Mouse (Mus musculus): ENCODE data around the gene Fam186b. TPM values are rescaled to one million over a fixed set of nuclear protein-coding genes. Genes with fewer than 3 reads are reported as not detected.
A peak's percentile ranks its signal among the peaks of the same experiment; 100 is the strongest.

Fam186b gene
- total and polyA plus RNA-seq, 3 experiments: 0.11 TPM; not detected in 2

DNA sequence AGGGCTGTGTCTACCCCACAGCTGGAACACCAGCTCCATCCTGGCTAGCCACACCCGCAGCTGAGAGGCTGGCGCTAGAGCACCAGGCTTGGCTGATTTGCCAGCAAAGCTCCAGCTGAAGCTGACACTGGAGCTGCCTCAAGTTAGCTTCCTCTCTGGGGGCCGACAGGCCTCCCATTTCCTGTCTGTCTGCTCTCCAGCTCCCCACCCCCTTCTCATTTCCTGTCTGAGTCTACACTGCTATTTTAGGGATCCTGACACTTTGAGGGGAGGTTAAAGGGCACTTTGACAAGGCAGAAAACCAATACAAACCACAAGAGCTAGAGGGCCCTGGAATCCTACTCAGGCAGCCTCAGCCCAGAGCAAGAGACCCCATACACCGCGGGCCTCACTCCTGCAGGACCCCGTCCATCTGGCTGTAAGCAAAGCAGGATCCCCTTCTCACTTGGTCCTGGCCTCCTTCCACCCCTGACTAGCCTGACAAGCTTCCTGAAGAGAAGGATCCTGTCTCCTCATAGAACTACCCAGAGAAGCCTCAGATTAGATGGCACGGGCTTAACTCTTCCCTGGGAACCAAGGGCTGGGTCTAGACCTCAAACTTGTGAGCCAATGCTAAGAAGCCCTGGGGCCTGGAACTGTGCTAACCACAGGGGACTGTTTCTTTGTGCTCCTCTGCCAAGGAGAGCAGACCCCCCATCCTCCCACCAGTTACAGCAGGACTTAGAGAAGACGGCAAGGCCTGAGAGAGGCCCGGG, 37.4 kb upstream of the Fam186b start:
- H3K27me3 ChIP-seq (ENCODE audit: control insufficient read depth in 1 of 2, insufficient read depth in 2 of 2, low read length in 2 of 2): no peaks in the 10 kb centered on the region; a peak in 1 of 4 replicates
- H3K79me2 ChIP-seq (ENCODE audit: control insufficient read depth, insufficient read depth, low read length, poor library complexity): no peaks in the 10 kb centered on the region
- H3K9me3 ChIP-seq (replicated peaks; ENCODE audit: insufficient read depth, low read length): no peaks in the 10 kb centered on the region
- peak; percentile 93 for DNase-seq (ENCODE audit: low read depth, low spot score)
- peak overlapping the region; percentile 14 for H3K9ac ChIP-seq (ENCODE audit: control insufficient read depth, low read depth, low read length, poor library complexity, severe bottlenecking)
- H3K36me3 ChIP-seq (ENCODE audit: control insufficient read depth in 1 of 2, insufficient read depth in 2 of 2, low read length in 2 of 2): peaks cover 0 to 25% of the 10 kb centered on the region in 2 experiments; a peak in 2 of 4 replicates
- H3K4me3 ChIP-seq (ENCODE audit: control insufficient read depth in 1 of 2, insufficient read depth in 1 of 2, low read depth in 2 of 2, low read length in 2 of 2): no peak overlapping the region; a peak in 1 of 4 replicates
- peaks cover 9 to 35% of the 10 kb centered on the region in 2 experiments for H3K4me1 ChIP-seq (ENCODE audit: control insufficient read depth in 1 of 2, insufficient read depth in 2 of 2, low read length in 2 of 2)
- H3K27ac ChIP-seq (ENCODE audit: control insufficient read depth, low read depth, low read length): peak overlapping the region; percentile 24
- peak; percentile 43 for TF ChIP-seq RCOR1 (IDR thresholded peaks at IDR 0.05; ENCODE audit: low read depth, low read length)
- peak; percentile 66 for TF ChIP-seq MXI1 (IDR thresholded peaks at IDR 0.05; ENCODE audit: low read depth, low read length)
- peak; percentile 88; the same call in 1 of the 2 replicates for TF ChIP-seq MAZ (IDR thresholded peaks at IDR 0.05; ENCODE audit: low read depth, low read length)
- no peak for TF ChIP-seq USF2 (IDR thresholded peaks at IDR 0.05; ENCODE audit: borderline replicate concordance in 1 of 2, insufficient read depth in 1 of 2, low read depth in 1 of 2, low read length in 2 of 2)
- peak; percentile 63 to 76; a peak in 3 of 4 replicates for TF ChIP-seq EP300 (IDR thresholded peaks at IDR 0.05; ENCODE audit: low read depth in 1 of 2, low read length in 2 of 2)
- TF ChIP-seq MAFK (IDR thresholded peaks at IDR 0.05; ENCODE audit: borderline replicate concordance, low read depth, low read length): peak; percentile 69
- TF ChIP-seq USF1 (IDR thresholded peaks at IDR 0.05; ENCODE audit: low read depth, low read length): no peak
- TF ChIP-seq ZC3H11A (IDR thresholded peaks at IDR 0.05; ENCODE audit: low read depth, low read length): no peak
- TF ChIP-seq ZKSCAN1 (IDR thresholded peaks at IDR 0.05; ENCODE audit: low read depth, low read length): no peak
- TF ChIP-seq BHLHE40 (IDR thresholded peaks at IDR 0.05; ENCODE audit: borderline replicate concordance, low read depth, low read length): peak; percentile 48; the same call in 1 of the 2 replicates
- TF ChIP-seq SMC3 (IDR thresholded peaks at IDR 0.05; ENCODE audit: low read depth, low read length): no peak
- TF ChIP-seq MAX (IDR thresholded peaks at IDR 0.05; ENCODE audit: low read length): peak; percentile 31; the same call in 1 of the 2 replicates
- TF ChIP-seq GABPA (IDR thresholded peaks at IDR 0.05; ENCODE audit: low read depth, low read length): no peak
- peak; percentile 80 for TF ChIP-seq ELF1 (IDR thresholded peaks at IDR 0.05; ENCODE audit: low read depth, low read length)
- TF ChIP-seq CHD2 (IDR thresholded peaks at IDR 0.05; ENCODE audit: low read length): peak; percentile 60; the same call in 1 of the 2 replicates
- TF ChIP-seq ETS1 (IDR thresholded peaks at IDR 0.05; ENCODE audit: low read depth, low read length): peak; percentile 92
- peak; percentile 97 for TF ChIP-seq MEF2A (IDR thresholded peaks at IDR 0.05; ENCODE audit: extremely low read depth, insufficient replicate concordance, low read depth, low read length, poor library complexity, severe bottlenecking)
- TF ChIP-seq E2F4 (IDR thresholded peaks at IDR 0.05; ENCODE audit: borderline replicate concordance, low read depth, low read length): no peak
- TF ChIP-seq TCF12 (IDR thresholded peaks at IDR 0.05; ENCODE audit: low read depth, low read length): peak; percentile 55; the same call in 1 of the 2 replicates
- no peak for TF ChIP-seq MYB (IDR thresholded peaks at IDR 0.05; ENCODE audit: low read depth, low read length)
- TF ChIP-seq KAT2A (conservative IDR thresholded peaks at IDR 0.05; ENCODE audit: low read depth, low read length): no peak
- TF ChIP-seq NRF1 (IDR thresholded peaks at IDR 0.05; ENCODE audit: insufficient read depth, low read depth, low read length, poor library complexity, severe bottlenecking): no peak
- TF ChIP-seq NELFE (IDR thresholded peaks at IDR 0.05; ENCODE audit: low read depth, low read length): no peak
- peak; percentile 85 for TF ChIP-seq SIN3A (IDR thresholded peaks at IDR 0.05; ENCODE audit: low read length)
- peak; percentile 55; the same call in 1 of the 2 replicates for TF ChIP-seq TBP (IDR thresholded peaks at IDR 0.05; ENCODE audit: low read depth, low read length)
- TF ChIP-seq POLR2AphosphoS5 (IDR thresholded peaks at IDR 0.05; ENCODE audit: borderline replicate concordance, low read depth, low read length): no peak
- no peak for TF ChIP-seq TAL1 (IDR thresholded peaks at IDR 0.05; ENCODE audit: low read length)
- TF ChIP-seq MYC (IDR thresholded peaks at IDR 0.05; ENCODE audit: low read depth, low read length): no peak
- TF ChIP-seq POLR2A (IDR thresholded peaks at IDR 0.05; ENCODE audit: control insufficient read depth in 1 of 2, insufficient read depth in 1 of 2, low read depth in 1 of 2, low read length in 2 of 2, poor library complexity in 1 of 2): peak in 1 of 2 experiments; percentile 38; a peak in 1 of 4 replicates
- peak; percentile 76 for TF ChIP-seq HCFC1 (IDR thresholded peaks at IDR 0.05; ENCODE audit: low read depth, low read length)
- TF ChIP-seq POLR2AphosphoS2 (IDR thresholded peaks at IDR 0.05; ENCODE audit: low read length): no peak
- TF ChIP-seq ZNF384 (IDR thresholded peaks at IDR 0.05; ENCODE audit: low read depth, low read length): no peak; the same call in 1 of the 2 replicates
- no peak for TF ChIP-seq RAD21 (IDR thresholded peaks at IDR 0.05; ENCODE audit: low read depth, low read length)
- no peak for TF ChIP-seq CTCF (IDR thresholded peaks at IDR 0.05 in 2 of 3, conservative IDR thresholded peaks at IDR 0.05 in 1 of 3; ENCODE audit: control insufficient read depth in 1 of 3, insufficient read depth in 1 of 3, low read depth in 2 of 3, low read length in 3 of 3, poor library complexity in 1 of 3, severe bottlenecking in 1 of 3)
- no peak for TF ChIP-seq JUND (IDR thresholded peaks at IDR 0.05; ENCODE audit: low read depth, low read length)
